ENCODE assay signal across 22 mouse cellular contexts in genomic region chr17:5870696-5871095, GRCm38 (mm10).
"Had no signal": no experiment of that assay in that cellular context is flagged by ENCODE, and none has a peak within 500 bp of the region (broad histone marks: within the 10 kb centered on the region; RNA-seq: fewer than 3 reads in every experiment).

No protein-coding gene starts in this region.

- ATAC-seq: hindbrain, postnatal 0 days; intestine, embryonic 16.5 days; liver, embryonic 12.5 days had no signal

- H3K4me2 ChIP-seq: heart, embryonic 13.5 days; heart, embryonic 15.5 days; hindbrain, embryonic 13.5 days; hindbrain, embryonic 15.5 days; kidney, embryonic 15.5 days; limb, embryonic 13.5 days; limb, embryonic 15.5 days; liver, embryonic 12.5 days had no signal

- H3K9me3 ChIP-seq: heart, embryonic 10.5 days; heart, embryonic 13.5 days; heart, embryonic 15.5 days; hindbrain, embryonic 13.5 days; hindbrain, embryonic 15.5 days; kidney, embryonic 15.5 days; limb, embryonic 13.5 days; limb, embryonic 15.5 days; liver, embryonic 12.5 days had no signal

- DNase-seq: gastrocnemius, postnatal 14 days; gastrocnemius, postnatal 36 days; heart, adult 18-20 months; heart, postnatal 14 days; heart, postnatal 36 days; kidney, adult 18-20 months; layer of hippocampus, adult 9-11 months; layer of hippocampus, postnatal 36 days; left cerebral cortex, postnatal 4 days had no signal

- H3K27me3 ChIP-seq: heart, embryonic 13.5 days; heart, embryonic 15.5 days; hindbrain, embryonic 13.5 days; hindbrain, embryonic 15.5 days; kidney, embryonic 15.5 days; limb, embryonic 13.5 days; limb, embryonic 15.5 days; liver, embryonic 12.5 days had no signal

- H3K36me3 ChIP-seq: heart, embryonic 10.5 days; heart, embryonic 13.5 days; heart, embryonic 15.5 days; hindbrain, embryonic 13.5 days; hindbrain, embryonic 15.5 days; kidney, embryonic 15.5 days; limb, embryonic 13.5 days; limb, embryonic 15.5 days; liver, embryonic 12.5 days had no signal

- H3K9ac ChIP-seq: heart, embryonic 13.5 days; heart, embryonic 15.5 days; hindbrain, embryonic 13.5 days; hindbrain, embryonic 15.5 days; kidney, embryonic 15.5 days; limb, embryonic 13.5 days; limb, embryonic 15.5 days; liver, embryonic 12.5 days; liver, embryonic 14.5 days had no signal

- H3K4me3 ChIP-seq: heart, embryonic 10.5 days; heart, embryonic 13.5 days; heart, embryonic 15.5 days; hindbrain, embryonic 13.5 days; hindbrain, embryonic 15.5 days; kidney, embryonic 15.5 days; limb, embryonic 13.5 days; limb, embryonic 15.5 days; liver, embryonic 12.5 days had no signal

- H3K27ac ChIP-seq: heart, embryonic 10.5 days; heart, embryonic 13.5 days; heart, embryonic 15.5 days; hindbrain, embryonic 13.5 days; hindbrain, embryonic 15.5 days; hindbrain, postnatal 0 days; kidney, embryonic 15.5 days; kidney, postnatal 0 days; limb, embryonic 13.5 days; limb, embryonic 15.5 days; liver, embryonic 12.5 days; liver, embryonic 14.5 days had no signal
